ENCODE assay signal across 9 mouse cellular contexts in genomic region chr7:25904066-25904465, GRCm38 (mm10). TPM values are rescaled to one million over a fixed set of nuclear protein-coding genes. Genes with fewer than 3 reads are reported as not detected.
A peak's percentile ranks its signal among the peaks of the same experiment; 100 is the strongest.
DNase-seq lines count a peak whose midpoint lies in the region; ATAC-seq and TF ChIP-seq lines count a peak whose summit lies in the region.
"Had no signal": no experiment of that assay in that cellular context is flagged by ENCODE, and none has a peak within 500 bp of the region (broad histone marks: within the 10 kb centered on the region; RNA-seq: fewer than 3 reads in every experiment).

No protein-coding gene starts in this region.

- no peak overlapping the region for H3K27ac ChIP-seq in midbrain, embryonic 10.5 days (replicated peaks)
- no peak overlapping the region for H3K27ac ChIP-seq in midbrain, embryonic 16.5 days (ENCODE audit: low read length)
- H3K27ac ChIP-seq in testis, adult 2 months (ENCODE audit: control insufficient read depth, insufficient read depth, low read depth, low read length): no peak overlapping the region
- H3K27ac ChIP-seq: embryonic facial prominence, embryonic 13.5 days; hindbrain, embryonic 15.5 days had no signal

- TF ChIP-seq POLR2A in testis, adult 2 months (IDR thresholded peaks at IDR 0.05; ENCODE audit: control insufficient read depth, low read depth, low read length): no peak

- 47% methylated on average over 3 of the region's 3 CpGs for WGBS in midbrain, embryonic 10.5 days
- whole genome bisulfite sequencing in midbrain, embryonic 16.5 days: 69% methylated on average over 3 of the region's 3 CpGs

- no peak overlapping the region for H3K4me2 ChIP-seq in midbrain, embryonic 16.5 days (ENCODE audit: low read length)
- H3K4me2 ChIP-seq: embryonic facial prominence, embryonic 13.5 days; hindbrain, embryonic 15.5 days had no signal

- peaks cover 17% of the 10 kb centered on the region; the same call in 1 of the 2 replicates for H3K9me3 ChIP-seq in midbrain, embryonic 10.5 days (replicated peaks)
- H3K9me3 ChIP-seq in midbrain, embryonic 16.5 days (replicated peaks; ENCODE audit: control insufficient read depth, low read length, poor library complexity, severe bottlenecking): no peaks in the 10 kb centered on the region; the same call in 1 of the 2 replicates
- H3K9me3 ChIP-seq: hindbrain, embryonic 15.5 days had no signal

- no peaks in the 10 kb centered on the region for H3K4me1 ChIP-seq in midbrain, embryonic 10.5 days
- no peaks in the 10 kb centered on the region for H3K4me1 ChIP-seq in midbrain, embryonic 16.5 days (ENCODE audit: control insufficient read depth, insufficient read depth, low read length)
- H3K4me1 ChIP-seq in testis, adult 2 months (ENCODE audit: control insufficient read depth, insufficient read depth, low read length): no peaks in the 10 kb centered on the region
- H3K4me1 ChIP-seq: embryonic facial prominence, embryonic 13.5 days; hindbrain, embryonic 15.5 days had no signal

- DNase-seq in midbrain, embryonic 10.5 days (ENCODE audit: low spot score): peak; percentile 14
- DNase-seq in R1 (ENCODE audit: low read depth, low spot score): peak; percentile 86
- peak; percentile 43 for DNase-seq in kidney, postnatal 10 days
- no peak for DNase-seq in cerebellum, adult 11-12 months

- TF ChIP-seq CTCF in testis, adult 2 months (IDR thresholded peaks at IDR 0.05; ENCODE audit: control insufficient read depth, insufficient read depth, insufficient replicate concordance, low read depth, low read length): peak; percentile 42; the same call in 1 of the 2 replicates

- ATAC-seq in midbrain, embryonic 16.5 days: no peak
- no peak for ATAC-seq in monocyte, adult 5-6 weeks (replicated peaks; ENCODE audit: insufficient number of reproducible peaks, low FRiP score, low TSS enrichment, poor library complexity, severe bottlenecking)

- no peaks in the 10 kb centered on the region for H3K27me3 ChIP-seq in midbrain, embryonic 10.5 days (ENCODE audit: low read depth, poor library complexity, severe bottlenecking)
- no peaks in the 10 kb centered on the region for H3K27me3 ChIP-seq in midbrain, embryonic 16.5 days (ENCODE audit: control insufficient read depth, insufficient read depth, low read depth, low read length)
- no peaks in the 10 kb centered on the region for H3K27me3 ChIP-seq in testis, adult 2 months (ENCODE audit: control insufficient read depth, insufficient read depth, low read length)
- H3K27me3 ChIP-seq: embryonic facial prominence, embryonic 13.5 days; hindbrain, embryonic 15.5 days had no signal

- H3K36me3 ChIP-seq in midbrain, embryonic 10.5 days: no peaks in the 10 kb centered on the region
- no peaks in the 10 kb centered on the region for H3K36me3 ChIP-seq in midbrain, embryonic 16.5 days (ENCODE audit: control insufficient read depth, insufficient read depth, low read length)
- H3K36me3 ChIP-seq in testis, adult 2 months (ENCODE audit: control insufficient read depth, insufficient read depth, low read length): no peaks in the 10 kb centered on the region
- H3K36me3 ChIP-seq: embryonic facial prominence, embryonic 13.5 days; hindbrain, embryonic 15.5 days had no signal

- H3K4me3 ChIP-seq in midbrain, embryonic 10.5 days: no peak overlapping the region
- no peak overlapping the region for H3K4me3 ChIP-seq in midbrain, embryonic 16.5 days (ENCODE audit: low read depth, low read length)
- no peak overlapping the region for H3K4me3 ChIP-seq in testis, adult 2 months (ENCODE audit: control insufficient read depth, low read depth, low read length)
- H3K4me3 ChIP-seq: embryonic facial prominence, embryonic 13.5 days; hindbrain, embryonic 15.5 days had no signal

- no peak overlapping the region for H3K9ac ChIP-seq in midbrain, embryonic 16.5 days (ENCODE audit: low read depth, low read length)
- H3K9ac ChIP-seq: embryonic facial prominence, embryonic 13.5 days; hindbrain, embryonic 15.5 days had no signal

RNA-seq across cellular contexts. Expression of gene Cyp2b10, which starts 6.6 kb away (rescaled TPM):
- polyA plus RNA-seq in midbrain, embryonic 10.5 days (2016; fragmentation: Nextera tagmentation; extraction: Ambion mirVana): not detected in 2 replicates
- not detected in 2 replicates for polyA plus RNA-seq in midbrain, embryonic 16.5 days (2015; fragmentation: Nextera tagmentation; extraction: Ambion mirVana)
- polyA plus RNA-seq in testis, adult 2 months (2012; rRNA removed): 0.08 TPM in 1 of 2 replicates, not detected in the other
- not detected in 3 replicates for total RNA-seq in monocyte, adult 5-6 weeks (2017)
- polyA plus RNA-seq: embryonic facial prominence, embryonic 13.5 days; hindbrain, embryonic 15.5 days had no signal
